Comparison of ENCODE assay signal across 8 mouse cellular contexts in the genomic region with DNA sequence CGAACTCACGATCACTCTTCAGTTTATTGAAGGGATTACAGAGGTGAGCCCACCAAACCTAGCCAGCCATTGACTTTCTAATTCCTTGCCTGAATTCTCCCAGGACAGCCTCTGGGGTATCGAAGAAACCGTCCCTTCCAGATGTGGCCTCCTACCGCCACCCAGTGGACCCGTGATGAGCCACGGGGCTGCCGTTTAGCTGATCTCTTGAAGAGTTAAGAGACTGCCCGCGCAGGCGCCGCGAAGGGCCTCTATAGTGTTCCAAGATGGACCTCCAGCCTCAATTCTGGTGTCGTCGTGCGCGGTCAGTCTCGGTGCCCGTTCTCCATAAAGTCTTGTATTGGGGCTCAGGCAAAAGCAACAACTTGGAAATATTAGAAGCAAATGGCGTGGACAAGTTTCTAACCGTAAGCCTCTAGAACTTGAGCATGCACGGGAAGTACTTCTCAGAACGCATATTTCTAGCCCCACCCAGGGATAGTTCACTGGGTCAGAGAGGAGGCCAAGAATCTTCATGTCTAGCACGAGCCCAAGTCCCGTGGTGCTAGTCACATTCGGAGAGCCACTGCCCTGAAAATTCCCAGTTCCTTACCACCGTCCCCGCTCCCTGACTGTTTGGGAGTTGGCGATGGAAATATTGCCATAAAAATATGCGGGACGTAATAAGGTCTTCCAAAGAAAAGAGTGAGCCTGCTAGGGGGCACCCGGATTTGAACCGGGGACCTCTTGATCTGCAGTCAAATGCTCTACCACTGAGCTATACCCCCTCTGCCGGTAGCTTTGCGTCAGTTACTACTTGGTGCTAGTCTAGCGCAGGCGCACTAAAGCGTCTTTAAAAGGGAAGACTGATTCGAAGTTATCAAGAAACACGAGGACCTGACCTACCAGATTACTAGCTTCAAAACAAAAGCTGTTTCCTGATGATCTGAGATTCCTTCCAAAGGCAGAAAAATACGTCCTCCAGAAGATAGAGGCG. TPM values are rescaled to one million over a fixed set of nuclear protein-coding genes. Genes with fewer than 3 reads are reported as not detected.
DNase-seq lines count a peak whose midpoint lies in the region; ATAC-seq and TF ChIP-seq lines count a peak whose summit lies in the region.

No protein-coding gene starts in this region.

- H3K27ac ChIP-seq in hindbrain, embryonic 14.5 days, result peak overlapping the region; percentile 83

- H3K36me3 ChIP-seq in hindbrain, embryonic 14.5 days (replicated peaks; ENCODE audit: control insufficient read depth, insufficient read depth), result no peaks in the 10 kb centered on the region

- CTCF ChIA-PET in Patski (lab: Charles Lee), result interaction anchor here (0.7 to 2.1 kb wide), 15 partner anchors 18 to 194 kb away, joined by 3 to 15 read pairs (median 3); partner anchors contain the start of genes Cacnb1 and Fbxo47

- under 1% methylated on average over 42 of the region's 42 CpGs for WGBS in hindbrain, embryonic 14.5 days

- POLR2A ChIA-PET in Patski (lab: Charles Lee), result interaction anchor here (1.0 kb wide), 2 partner anchors 11 to 34 kb away, joined by 3 to 5 read pairs; partner anchors contain the start of gene Cacnb1

- H3K9me3 ChIP-seq in hindbrain, embryonic 14.5 days (ENCODE audit: control insufficient read depth, low read length), result no peaks in the 10 kb centered on the region

- in situ Hi-C loops in Patski (cut with MboI; ENCODE audit: low pct_unique_long_range_greater_than_20kb), result loop anchor here (5.0 kb wide), 3 partner anchors 51 to 191 kb away; partner anchors contain the start of gene Lasp1

- H3K9ac ChIP-seq in hindbrain, embryonic 14.5 days, result peak overlapping the region; percentile 70

- H3K4me3 ChIP-seq in hindbrain, embryonic 14.5 days (replicated peaks; ENCODE audit: low read length), result peak overlapping the region; percentile 82

- peak overlapping the region; percentile 85 for H3K4me2 ChIP-seq in hindbrain, embryonic 14.5 days (replicated peaks)

- TF ChIP-seq CTCF in Patski (IDR thresholded peaks at IDR 0.05), result peak; percentile 5

- ATAC-seq in Patski, result peak; percentile 60
- peak; percentile 74 for ATAC-seq in hindbrain, embryonic 14.5 days (ENCODE audit: low FRiP score)

- H3K27me3 ChIP-seq in Patski, result no peaks in the 10 kb centered on the region
- H3K27me3 ChIP-seq in hindbrain, embryonic 14.5 days (ENCODE audit: control insufficient read depth, insufficient read depth, low read length), result peaks cover 28% of the 10 kb centered on the region

- H3K4me1 ChIP-seq in hindbrain, embryonic 14.5 days (replicated peaks; ENCODE audit: control insufficient read depth, insufficient read depth, low read length), result peaks cover 14% of the 10 kb centered on the region

- no peak for DNase-seq in Patski (ENCODE audit: low read depth, low spot score)
- peak; percentile 96 to 97 for DNase-seq in cerebellum, postnatal 14 days
- DNase-seq in frontal cortex, postnatal 25 days (ENCODE audit: low spot score in 2 of 2), result peak; percentile 99
- DNase-seq in hindbrain, embryonic 14.5 days (ENCODE audit: low spot score), result peak; percentile 100
- DNase-seq in layer of hippocampus, postnatal 36 days, result peak; percentile 95 to 97
- DNase-seq in lung, postnatal 36 days, result peak; percentile 98
- DNase-seq in retina, postnatal 1 day, result peak; percentile 94
- DNase-seq in urinary bladder, adult 18-20 months (ENCODE audit: low spot score in 2 of 2), result peak; percentile 92 to 94

RNA-seq across cellular contexts. Expression of gene Plxdc1, which starts 1.6 kb away (rescaled TPM):
- 0.41 TPM for polyA plus RNA-seq in Patski (2021)
- 0.90 and 1.1 TPM in 2 replicates for polyA plus RNA-seq in hindbrain, embryonic 14.5 days (2014; fragmentation: Nextera tagmentation; extraction: Ambion mirVana)
- 10 to 100 TPM in 1 of 2 experiments, 1 to 10 TPM in 1; 8.2 to 10.0 TPM for total RNA-seq in layer of hippocampus, postnatal 36 days (2021)

RNA-seq across cellular contexts. Expression of gene Arl5c, which starts 8.1 kb away (rescaled TPM):
- polyA plus RNA-seq in Patski (2021), result 2.0 TPM
- polyA plus RNA-seq in hindbrain, embryonic 14.5 days (2014; fragmentation: Nextera tagmentation; extraction: Ambion mirVana), result 6.5 and 11.0 TPM in 2 replicates
- 1 to 10 TPM; 1.0 to 1.1 TPM for total RNA-seq in layer of hippocampus, postnatal 36 days (2021)

RNA-seq across cellular contexts. Expression of gene Cacnb1, which starts 35.0 kb away (rescaled TPM):
- 6.0 TPM for polyA plus RNA-seq in Patski (2021)
- 40.0 and 40.3 TPM in 2 replicates for polyA plus RNA-seq in hindbrain, embryonic 14.5 days (2014; fragmentation: Nextera tagmentation; extraction: Ambion mirVana)
- 100 to 1,000 TPM; 135 TPM for total RNA-seq in layer of hippocampus, postnatal 36 days (2021)

RNA-seq across cellular contexts. Expression of gene Rpl19, which starts 38.7 kb away (rescaled TPM):
- 1,363 TPM for polyA plus RNA-seq in Patski (2021)
- 614 and 694 TPM in 2 replicates for polyA plus RNA-seq in hindbrain, embryonic 14.5 days (2014; fragmentation: Nextera tagmentation; extraction: Ambion mirVana)
- 100 to 1,000 TPM; 586 to 604 TPM for total RNA-seq in layer of hippocampus, postnatal 36 days (2021)
